Mouse (Mus musculus): ENCODE data around the gene Aff1. TPM values are rescaled to one million over a fixed set of nuclear protein-coding genes. Genes with fewer than 3 reads are reported as not detected.
A peak's percentile ranks its signal among the peaks of the same experiment; 100 is the strongest.

Gene Aff1
- total RNA-seq, 2 experiments from 2014 or later = 38.4 to 56.7 TPM

DNA sequence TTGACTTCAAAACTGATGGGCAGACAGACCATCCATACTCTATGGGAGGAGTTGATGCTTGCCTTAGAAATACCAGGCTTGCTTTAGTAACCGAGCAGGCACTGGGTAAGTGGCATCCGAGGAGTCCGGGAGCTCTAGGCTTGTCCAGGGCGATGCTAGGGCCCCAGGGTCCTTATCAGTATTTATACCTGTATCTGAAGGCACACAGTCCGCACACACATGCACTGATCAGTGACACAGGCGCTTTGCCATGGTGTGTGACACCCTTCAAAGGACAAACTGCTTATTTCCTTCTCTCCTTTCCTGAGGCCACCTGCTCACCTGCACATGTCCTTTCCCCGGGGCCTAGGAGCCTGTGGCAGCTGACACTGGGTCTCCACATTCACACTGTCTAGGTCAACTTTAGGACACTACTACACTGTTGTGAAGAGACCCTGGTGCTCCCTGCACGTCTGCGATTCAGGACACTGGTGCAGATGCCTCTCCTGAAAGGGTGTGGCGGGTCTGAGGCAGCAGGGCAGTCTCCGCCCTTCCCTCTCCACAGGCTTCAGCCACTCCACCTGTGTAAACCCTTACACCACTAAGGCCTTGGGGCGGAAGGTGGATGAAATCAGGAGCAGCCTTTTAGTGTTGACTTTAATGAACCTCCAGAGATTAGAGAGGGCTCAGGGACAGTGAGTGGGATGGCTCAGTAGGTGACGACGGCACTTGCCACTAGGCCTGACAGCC lies 163.5 kb downstream of the Aff1 start:
- DNase-seq = no peak
- intact Hi-C loops (cut with DNase I) = loop anchor here (1.0 to 5.0 kb wide), 2 partner anchors 72 to 487 kb away; no protein-coding TSS in a partner anchor

DNA sequence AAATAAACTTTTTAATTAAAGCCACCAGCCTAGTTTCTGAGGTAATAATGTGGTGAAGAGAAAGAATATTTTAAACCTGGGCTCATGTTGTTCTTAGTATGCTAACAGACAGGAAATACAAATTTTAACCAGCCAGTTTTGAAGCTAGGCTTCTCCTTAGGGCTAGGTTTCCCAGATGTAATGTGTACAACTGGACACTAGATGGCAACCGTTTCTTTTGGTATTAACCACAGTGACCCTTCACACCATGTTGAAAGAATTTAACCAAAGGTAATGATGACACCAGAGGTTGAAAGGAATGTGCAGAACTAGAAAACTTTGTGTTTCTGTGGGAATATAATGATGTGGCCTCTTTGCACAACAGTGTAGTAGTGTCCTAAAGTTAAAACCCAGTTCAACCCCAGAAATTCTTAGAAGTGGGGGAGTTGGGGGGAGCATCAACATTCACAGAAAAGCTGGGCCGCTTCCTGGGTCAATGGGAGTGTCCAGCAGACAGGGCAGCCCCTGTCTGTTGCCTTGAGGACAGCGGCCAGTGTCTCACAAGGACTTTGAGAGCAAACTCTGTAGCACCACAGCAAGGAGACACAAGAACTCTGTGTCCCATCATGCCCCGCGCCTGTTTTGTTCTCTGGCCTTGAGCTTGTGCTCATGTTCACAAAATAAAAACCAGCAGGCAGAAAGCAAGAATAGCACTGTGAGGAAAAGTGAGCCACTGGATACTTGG lies 164.3 kb downstream of the Aff1 start:
- intact Hi-C loops (cut with DNase I) = loop anchor here (1.0 to 5.0 kb wide), 2 partner anchors 71 to 486 kb away; no protein-coding TSS in a partner anchor

DNA sequence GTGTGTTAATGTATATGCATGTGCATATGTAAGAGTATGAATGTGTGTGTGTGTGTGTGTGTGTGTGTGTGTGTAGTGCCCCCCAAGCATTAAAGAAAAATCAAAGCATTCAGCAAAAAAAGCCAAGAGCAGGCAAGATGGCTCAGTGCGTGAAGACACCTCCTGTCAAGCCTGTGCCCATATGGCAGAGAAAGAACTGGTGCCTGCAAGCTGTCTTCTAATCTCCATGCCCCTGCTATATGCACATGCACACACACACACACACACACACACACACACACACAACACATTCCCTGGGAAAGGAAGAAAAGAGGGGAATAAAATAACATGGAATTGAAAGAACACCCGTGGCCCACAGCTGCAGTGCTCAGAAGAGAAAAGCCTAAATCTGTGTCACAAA lies 165.0 kb downstream of the Aff1 start:
- intact Hi-C loops (cut with DNase I) = loop anchor here (5.0 kb wide), 1 partner anchor 485 kb away; no protein-coding TSS in a partner anchor
- DNase-seq = no peak

More for the DNA sequence above, 164.3 kb downstream of the Aff1 start:
- peak; percentile 68 to 79 for DNase-seq

DNA sequence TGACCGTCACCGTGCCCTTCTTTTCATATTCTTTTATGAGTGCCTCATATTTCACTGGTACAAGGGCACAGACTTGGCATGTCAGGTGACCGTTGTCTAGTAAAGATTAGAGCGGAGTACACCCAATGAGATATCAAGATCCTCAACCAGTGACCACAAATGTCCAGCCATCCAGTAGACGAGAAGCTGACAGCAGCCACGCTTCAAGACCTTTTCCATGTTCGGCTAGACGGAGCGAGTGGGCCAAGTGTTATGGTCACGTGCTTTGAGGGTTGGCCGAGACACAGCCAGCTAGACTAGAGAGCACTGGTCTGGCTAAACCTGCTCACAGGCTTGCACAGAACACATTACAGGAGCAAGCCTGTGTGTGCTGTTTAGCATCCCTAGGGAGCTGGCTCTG lies 168.4 kb downstream of the Aff1 start:
- peak in 1 of 2 experiments; percentile 43 for DNase-seq
- intact Hi-C loops (cut with DNase I) = no loop called here

DNA sequence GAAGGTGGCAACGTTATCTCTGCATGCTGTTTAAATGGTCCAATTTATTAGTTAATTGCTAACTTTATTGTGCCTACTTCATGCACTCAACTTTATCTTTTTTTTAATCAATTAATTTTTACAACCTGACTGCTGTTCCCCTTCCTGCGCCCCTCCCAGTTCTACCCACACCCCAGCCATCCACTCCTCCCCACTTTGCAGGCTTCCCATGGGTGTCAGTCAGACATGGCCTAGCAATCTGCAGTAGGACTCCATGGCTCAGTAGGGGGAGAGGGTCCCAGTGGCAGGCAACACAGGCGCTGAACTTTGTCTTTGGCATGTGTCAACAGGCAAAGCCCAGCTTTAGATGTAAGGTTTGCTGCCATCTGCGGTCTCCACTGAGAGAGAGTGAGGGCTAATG lies 171.6 kb downstream of the Aff1 start:
- intact Hi-C loops (cut with DNase I) = no loop called here
- no peak for DNase-seq

DNA sequence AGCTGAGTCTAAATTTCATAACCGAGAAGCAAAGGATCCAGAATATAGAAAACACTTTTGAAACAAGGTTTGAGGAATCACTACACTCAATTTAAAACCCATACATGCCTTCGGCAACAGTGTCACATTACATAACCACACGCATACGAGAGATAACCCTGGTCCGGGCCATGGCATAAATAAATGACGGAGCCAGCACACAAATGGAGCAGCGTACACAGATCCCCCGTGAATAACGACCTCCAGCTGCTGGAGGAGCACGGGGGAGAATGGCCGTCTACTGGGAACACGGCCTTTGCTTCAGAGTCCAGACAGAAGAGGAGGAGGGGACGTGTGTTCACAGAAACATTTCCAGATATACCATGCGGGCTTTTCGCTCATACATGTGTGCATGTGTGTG lies 197.6 kb downstream of the Aff1 start:
- intact Hi-C loops (cut with DNase I) = no loop called here
- no peak for DNase-seq

DNA sequence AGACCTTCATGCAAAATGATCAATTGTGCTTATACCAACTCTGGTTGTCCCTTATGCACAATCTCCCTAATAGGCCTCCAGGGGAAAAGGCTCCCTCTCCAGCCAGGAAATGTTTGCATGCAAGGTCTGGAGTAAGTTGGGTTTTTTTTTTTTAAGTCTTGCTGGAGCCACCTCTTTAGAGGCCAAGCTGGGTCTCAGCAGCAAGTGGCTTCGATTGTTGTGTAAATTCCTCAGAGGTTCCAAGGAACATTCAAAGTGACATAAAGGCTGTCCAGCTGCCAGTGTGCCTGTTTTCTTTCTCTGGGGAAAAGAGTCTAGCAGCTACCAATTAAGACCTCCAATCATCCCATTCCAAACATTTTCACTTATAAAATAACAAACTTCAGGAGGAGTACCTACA lies 206.1 kb downstream of the Aff1 start:
- no peak for DNase-seq
- intact Hi-C loops (cut with DNase I) = no loop called here

Other genes with a start within 250 kb of the Aff1 start
- gene Slc10a6, start 63.0 kb upstream of the Aff1 start, total RNA-seq (2021) = 1 to 10 TPM; 1.6 to 8.5 TPM
- not detected for gene 1700016H13Rik, start 36.4 kb upstream of the Aff1 start, total RNA-seq (2021)
- 10 to 100 TPM; 11.9 to 15.2 TPM for gene Klhl8, start 218.9 kb downstream of the Aff1 start, total RNA-seq (2021)

Data from heart, postnatal 10 days (tissue).